Mouse (Mus musculus) lung, postnatal 10 days (tissue): ENCODE measurements at regions not wholly inside any gene's neighbourhood (a gene's known extent, or its start where the extent isn't known, plus 50 kb on each side); places are given as distances from the start of the nearest gene placed in this dataset.
"Not testable (repeated sequence)": the region's sequence is repeated elsewhere in the genome, so short reads cannot be mapped to it uniquely, and the experiment has no call there.

ENCODE experiments used
- DNase-seq: peaks from one replicate; pipeline ENCODE4 v3.0.0; 2021

DNA sequence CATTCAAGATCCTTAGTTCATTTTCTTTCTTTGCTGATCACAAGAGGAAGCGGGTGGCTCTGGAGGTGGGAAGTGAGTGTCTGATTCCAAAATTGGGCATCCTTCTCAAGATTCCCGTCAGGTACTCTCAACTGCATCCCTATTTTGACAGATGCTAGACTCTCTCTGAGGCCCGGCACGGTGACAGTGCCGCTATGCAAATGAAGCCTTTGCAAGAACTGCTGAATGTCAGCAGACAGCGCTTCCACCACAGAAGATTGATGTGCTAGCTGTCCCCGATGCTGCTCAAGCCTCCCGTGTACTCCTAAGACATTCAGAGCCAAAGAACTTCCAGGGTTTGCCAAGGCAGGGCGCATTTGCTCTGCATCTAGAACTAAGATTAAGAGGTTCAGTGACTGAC, 50.9 kb upstream of the Cpne4 start:
- no peak for DNase-seq

DNA sequence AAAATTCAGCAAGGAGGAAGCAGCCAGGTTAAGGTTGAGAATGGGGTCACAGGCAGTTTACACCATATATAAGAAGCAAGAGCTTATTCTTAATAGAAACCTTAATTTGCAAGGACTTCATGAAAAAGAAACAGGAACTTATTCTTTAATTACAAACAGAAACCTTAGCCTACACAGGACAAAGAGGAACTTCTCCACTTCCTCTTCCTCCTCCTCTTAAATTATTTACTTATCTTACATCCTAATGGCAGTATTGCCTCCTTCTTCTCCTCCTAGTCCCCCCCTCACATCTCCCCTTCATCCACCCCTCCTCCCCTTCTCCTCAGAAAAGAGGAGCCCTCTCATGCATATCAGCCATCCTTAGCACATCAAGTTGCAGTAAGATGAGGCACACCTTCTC, 56.4 kb upstream of the Cpne4 start:
- no peak for DNase-seq

DNA sequence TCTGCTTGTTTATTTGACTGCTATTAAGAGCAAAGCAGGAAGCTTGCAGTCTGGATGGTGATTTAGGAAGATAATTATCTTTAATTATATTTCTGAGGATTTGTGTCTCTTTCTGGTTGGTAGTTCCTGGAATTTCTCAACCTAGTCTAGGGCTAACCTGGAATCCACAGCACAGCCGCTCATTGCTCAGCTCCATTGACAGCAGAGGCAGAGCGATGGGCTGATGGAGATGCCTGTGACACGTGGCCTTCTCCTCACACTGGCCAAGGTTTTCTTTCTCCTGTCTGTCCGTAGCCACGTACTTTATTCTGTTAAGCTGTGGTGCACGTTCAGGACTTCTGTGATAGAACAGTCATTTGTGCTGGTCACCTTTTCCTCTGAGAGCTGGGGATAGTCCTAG, 57.7 kb upstream of the Cpne4 start:
- DNase-seq = no peak

DNA sequence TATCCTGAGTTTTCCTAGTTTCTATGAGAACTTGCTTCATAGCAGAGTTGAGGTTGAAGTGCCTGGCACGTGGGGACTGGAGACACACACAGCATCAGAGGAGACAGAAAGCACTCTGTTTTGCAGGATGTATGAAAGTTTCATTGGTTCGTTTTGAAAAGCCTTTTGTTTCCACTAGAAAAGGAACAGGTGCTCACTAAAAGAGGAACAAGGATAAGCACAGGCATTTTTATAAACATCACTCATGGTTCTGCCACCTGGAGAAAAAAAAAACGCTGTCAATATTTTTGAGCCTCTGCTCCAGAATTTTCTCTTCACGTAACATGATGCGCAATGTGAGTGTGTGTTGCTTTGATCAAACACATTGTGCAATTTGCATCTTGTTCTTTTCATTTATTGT, 64.6 kb upstream of the Cpne4 start:
- DNase-seq = no peak

DNA sequence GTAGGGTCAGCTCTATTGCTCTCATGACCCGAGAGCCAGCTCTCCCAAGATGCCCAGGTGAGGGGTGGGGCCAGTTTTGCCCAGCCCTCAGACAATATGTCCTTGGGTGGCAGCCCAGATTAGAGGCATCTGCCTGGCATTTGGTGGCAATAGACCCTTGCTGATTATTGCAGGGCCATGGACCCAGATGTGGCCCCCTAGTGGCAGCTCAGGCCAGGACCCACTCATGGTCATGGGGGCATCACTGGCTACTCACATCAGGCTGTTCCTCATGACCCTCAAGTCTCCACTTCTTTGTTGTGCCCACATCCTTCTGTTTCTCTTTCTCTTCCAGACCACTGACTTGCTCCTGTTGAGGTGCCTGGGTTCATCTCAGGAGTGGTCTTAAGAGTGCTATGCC, 66.4 kb upstream of the Cpne4 start:
- DNase-seq = peak; percentile 3

DNA sequence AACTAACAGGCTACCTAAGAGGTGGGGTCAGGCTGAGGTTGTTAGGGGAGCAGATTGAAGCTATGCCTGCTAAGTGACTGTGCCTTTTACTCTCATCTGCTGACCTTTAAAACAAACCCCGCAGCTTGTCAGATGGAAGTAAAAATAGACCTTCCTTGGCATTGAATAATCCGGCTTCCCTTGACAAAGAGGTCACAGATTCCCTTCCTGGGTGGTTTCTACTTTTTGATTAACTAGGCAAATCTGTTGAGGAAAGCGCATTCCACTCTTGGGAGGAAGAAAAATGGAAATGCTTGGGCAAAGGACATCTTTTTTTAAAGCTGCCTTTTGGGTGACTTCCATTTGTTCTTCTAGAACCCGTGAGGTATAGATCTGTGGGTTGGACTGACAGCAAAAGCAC, 72.3 kb upstream of the Cpne4 start:
- no peak for DNase-seq

DNA sequence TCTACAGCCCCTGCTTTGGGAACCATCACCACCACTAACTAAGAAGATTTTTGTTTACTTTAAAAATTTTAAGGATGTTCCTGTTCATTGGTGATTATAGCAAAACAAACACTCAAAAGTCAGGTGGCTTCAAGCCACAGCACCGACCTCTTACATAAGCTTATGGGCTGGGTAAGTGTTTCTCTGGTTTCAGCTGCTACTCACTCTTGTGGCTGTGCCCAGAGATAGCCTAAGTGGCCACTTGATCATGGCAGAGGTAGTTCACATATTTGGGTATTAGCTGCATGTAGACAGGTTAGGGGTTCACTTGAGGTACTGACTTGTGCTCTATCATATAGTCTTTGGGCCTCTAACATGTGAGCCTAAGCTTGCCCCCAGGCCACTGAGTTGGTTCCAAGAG, 79.8 kb upstream of the Cpne4 start:
- peak; percentile 28 for DNase-seq

DNA sequence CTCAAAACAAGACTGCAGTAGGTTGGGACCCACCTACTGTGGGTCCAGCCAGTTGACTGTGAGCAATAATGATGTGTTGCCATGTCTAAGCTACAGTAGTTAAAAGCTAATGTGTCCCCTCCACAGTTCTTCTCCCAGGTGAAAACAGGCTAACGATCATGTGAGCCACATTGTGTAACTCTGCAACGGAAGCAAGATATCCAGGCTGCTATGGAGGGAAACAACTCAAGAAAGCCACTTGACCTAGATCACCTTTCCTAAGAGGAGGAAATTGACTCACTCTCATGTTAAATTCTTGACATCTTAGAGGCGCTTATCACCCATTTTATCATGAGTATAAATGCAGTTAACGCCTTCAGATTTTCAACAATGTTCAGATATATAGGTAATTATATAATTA, 83.4 kb upstream of the Cpne4 start:
- peak; percentile 13 for DNase-seq

DNA sequence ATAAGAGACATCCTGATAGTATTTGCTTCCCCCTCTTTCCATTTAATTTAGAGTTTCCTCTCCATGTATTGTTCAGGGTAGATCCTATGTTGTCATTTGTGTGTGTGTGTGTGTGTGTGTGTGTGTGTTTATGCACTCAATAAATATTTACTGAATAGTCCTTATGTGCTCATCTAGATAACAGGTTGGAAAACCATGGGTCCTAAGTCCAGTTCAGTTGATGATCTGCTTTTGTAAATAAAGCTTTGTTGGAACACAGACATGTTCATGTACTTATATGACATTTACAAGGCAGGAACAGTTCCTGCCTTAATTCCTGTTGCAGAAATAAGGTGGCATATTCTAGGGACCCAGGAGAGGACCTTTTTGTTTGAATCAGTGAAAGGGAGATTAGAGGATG, 87.0 kb upstream of the Cpne4 start:
- no peak for DNase-seq

DNA sequence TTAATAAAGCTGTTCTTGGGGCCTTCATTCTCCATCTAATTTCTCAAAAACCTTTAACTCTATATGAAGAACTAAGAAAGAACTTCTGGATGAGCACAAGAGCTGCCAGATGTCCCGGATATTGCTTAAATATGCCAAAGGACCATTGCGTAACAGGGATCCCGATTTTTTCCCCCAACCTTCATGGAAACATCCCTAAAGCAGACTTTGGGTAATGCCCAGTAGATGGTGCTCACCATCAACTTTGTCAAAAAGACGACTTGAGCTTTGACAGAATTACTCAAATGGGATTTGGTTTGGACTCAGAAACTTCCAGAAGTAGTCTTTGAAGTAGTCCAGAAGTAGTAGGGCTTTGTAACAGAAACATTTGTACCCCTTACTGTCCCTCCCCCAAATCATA, 89.5 kb upstream of the Cpne4 start:
- no peak for DNase-seq

DNA sequence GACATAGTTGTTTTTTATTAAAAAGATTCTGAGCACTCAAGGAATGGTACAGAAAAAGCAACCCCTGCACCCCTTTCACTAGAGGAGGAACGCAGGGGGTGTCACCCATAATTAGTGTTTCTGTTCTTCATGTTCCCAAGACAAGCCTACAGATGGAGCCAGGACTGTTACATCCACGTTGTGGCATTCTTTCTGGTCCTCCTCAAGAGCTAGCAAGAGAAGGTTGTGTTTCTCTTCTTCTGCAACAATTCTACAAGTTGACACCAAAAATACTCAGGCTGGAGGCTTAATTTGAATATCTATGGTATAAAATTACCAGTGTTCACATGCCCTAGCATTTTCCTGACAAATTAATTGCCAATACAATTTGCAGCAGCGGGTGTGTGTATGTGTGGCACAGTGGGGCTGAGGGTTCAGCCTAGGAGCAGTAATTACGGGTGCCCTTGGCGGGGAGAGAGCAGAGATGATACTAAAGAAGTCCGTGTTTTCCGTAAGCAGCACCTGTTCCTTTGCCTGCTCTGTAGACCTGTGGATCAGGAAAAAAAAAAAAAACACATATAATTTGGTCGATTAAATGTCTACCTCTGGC, 98.4 kb upstream of the Cpne4 start:
- DNase-seq = no peak

DNA sequence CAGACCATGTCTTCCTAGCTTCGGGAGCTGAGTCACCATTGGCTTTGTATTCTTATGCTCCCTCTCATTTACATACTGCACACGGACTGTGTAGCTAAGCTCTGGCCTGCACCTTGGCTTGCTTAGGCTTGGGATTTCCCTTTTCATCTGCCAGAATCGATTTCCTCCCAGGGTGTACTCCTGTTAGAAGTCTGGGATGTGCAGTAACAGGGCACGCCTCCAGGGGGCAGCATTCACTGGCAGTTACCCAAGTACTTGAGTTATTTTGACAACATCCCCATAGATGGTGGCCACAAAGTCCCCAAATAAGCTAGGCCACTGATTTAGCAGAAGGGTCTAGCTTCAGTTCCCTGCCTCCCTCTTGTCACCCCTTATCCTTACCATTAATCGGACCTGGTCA, 102.2 kb upstream of the Cpne4 start:
- DNase-seq = peak; percentile 46

DNA sequence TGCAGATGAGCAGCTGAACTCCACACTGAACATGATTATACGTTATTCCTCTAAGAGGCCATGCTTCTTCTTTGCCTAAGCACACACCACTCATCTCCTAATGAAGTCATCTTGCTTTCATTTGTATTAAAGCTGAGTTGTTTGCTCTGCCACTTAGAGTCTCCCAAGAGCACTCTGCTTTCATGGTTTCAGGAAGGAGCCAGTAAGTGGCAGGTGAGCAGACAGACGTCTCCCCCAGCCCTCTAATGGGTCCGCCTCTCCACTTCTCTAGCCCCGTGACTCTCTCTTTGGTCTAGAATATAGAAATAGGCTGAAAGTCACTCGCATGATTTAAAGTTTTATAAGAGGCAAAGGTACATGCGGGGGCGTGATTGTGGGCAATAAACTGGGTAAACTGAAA, 103.8 kb upstream of the Cpne4 start:
- peak; percentile 52 for DNase-seq

DNA sequence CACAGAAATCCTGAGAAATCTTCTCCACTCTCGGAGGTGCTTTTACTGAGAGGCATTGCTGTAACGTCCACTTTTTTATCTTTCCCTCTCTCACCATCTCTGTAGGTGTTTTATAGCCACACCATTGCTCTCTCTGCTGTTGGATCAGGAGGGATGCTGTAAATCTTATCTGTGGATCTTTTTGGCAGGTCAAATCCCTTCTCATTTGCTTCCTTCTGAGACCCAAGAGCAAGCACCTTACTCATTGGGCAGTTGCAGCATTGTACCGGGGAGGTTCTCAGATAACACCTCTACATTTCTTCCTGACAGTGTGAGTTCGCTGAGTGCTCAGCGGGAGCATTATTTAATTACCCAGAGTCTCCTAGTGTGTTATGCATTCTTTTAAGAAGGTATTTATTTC, 75.5 kb upstream of the Acpp start:
- DNase-seq = no peak

DNA sequence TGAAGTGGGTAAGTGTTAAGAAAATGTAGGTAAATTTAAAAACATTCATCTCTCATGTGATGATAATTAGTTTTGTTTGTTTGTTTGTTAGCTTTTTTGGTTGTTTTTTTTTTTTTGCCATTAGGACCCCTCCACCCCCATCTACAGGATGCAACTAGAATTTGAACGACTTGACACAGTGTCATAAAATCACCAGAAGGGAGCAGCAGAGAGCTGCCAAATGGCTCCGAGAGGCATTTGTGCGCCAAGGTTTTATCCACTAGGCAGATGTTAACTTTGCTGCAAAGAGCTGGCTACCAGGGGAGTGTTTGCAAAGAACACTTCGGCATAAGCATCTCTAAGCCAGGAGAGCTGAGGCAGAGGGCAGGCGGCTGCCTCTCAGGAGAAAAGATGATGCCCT, 72.7 kb upstream of the Acpp start:
- DNase-seq = peak; percentile 53

DNA sequence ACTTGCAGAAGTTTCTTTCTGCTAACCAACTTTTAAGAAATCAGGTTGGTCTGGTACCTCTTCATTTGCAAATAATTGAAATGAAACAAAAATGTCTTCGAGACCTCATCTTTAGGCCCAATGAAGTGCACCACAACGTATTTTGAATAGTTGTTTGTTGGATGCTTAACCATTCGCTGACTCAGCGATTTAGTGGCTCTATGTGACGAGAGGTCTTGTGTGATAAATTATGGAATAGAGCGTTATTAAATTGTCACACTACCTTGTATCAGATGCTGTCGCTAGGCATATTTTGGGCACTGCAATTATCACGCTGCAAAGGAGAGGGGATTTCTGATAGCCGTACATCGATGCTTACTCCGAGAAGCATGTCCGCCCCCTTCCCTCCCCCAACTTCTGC, 71.8 kb upstream of the Acpp start:
- DNase-seq = no peak

DNA sequence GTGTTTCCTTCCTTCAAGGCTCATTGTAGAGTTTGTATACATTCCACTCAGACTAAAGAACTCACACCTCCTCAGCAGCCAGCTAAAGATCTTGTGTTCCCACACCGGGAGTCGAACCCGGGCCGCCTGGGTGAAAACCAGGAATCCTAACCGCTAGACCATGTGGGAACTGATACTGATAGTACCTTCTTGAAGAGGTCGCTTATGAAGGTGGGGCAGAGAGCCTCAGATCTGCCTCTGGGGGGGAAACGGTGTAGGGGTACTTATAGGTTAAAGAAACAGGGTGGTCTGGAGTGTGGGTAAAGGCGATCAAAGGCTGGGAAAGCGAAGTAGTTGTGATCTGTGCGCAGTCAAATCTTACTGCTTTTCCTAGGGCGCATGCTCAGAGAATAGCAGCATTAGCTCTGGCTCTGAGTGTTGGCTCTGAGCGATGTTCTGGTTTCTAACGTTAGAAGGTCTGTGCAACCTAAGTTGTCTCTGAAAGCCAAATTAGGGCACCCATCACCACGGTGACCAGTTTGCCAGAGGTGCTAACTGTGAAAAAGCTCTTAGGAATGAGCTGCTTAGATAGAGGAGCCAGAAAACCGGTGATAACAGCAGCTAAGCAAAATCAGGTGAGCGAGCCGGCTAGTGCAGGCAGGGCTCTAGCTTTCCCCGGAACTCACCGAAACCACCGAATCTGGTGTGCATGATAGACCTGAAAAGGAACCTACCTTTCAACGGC, 71.2 kb upstream of the Acpp start:
- DNase-seq = peak; percentile 9

DNA sequence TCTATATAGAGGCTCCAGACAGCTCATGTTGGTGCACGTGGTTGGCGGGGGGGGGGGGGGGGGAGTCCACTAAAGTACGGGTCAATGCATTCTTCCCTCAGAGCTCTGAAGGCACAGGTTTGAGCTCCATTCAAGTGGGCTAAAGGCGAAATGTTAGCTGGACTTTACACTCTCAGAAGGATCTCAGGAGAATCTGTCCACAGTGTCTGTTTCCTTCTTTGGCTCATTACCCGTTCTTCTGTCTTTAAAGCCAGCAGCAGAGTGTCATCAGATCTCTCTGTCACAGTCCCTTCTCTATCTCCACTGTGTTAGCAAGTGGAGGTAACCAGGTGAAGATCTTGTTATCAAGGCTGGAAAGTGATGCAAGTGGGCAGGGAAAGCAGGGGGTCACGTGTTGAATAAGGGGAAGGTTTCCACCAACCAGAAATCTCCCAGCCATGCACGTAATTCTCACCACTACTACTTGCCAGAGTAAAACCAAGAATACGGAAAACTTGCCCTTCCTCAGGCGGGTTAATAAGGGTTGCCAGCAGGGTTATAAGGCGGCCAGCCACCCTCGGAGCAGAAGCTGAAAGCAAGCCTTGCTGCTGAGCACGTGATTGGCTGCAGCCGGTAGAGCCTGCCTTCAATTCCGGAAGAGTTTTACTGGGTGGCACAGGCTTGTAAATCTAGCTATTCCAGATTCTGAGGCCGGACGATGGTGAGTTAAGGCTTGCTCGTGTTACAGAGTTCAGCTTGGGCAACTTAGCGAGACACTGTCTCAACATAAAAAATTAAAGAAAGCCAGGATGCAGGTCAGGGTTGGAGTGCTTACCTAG, 70.2 kb upstream of the Acpp start:
- DNase-seq = peak; percentile 5

DNA sequence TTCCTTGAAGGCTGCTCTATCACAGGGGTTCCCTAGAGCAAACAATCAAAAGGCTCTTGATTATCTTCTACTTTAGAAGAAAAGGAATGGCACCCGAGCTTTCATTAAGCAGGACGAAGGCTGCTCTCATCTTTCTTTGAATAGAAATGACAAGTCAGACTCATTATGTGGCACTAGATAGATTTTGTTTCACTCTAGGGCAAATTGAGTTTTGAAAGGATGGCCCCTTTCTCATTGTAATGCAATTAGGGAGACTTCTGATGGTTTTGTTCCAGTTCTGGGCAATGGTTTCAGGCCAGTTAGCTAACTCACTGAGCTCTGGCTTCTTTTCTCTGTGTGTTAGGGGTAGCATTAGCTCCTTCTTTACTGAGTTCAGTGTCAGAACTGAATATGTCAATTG, 69.5 kb upstream of the Acpp start:
- no peak for DNase-seq

DNA sequence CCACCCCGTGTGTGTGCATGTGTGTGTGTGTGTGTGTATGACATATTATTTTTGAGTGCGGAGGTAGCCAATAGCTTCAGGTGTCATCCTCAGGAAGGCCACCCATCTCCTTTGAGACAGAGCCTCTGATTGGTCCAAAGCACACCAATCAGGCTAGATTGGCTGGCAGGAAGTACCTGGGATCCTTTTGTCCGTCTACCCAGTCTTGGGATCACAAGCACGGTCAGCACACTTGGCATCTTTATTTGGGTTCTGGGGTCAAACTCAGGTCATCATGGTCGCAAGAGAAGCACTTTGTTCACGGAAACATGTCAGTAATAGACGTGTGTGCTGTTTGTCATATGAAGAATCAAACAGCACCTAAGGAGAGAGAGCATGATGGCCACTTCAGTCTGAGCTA, 68.9 kb upstream of the Acpp start:
- no peak for DNase-seq

DNA sequence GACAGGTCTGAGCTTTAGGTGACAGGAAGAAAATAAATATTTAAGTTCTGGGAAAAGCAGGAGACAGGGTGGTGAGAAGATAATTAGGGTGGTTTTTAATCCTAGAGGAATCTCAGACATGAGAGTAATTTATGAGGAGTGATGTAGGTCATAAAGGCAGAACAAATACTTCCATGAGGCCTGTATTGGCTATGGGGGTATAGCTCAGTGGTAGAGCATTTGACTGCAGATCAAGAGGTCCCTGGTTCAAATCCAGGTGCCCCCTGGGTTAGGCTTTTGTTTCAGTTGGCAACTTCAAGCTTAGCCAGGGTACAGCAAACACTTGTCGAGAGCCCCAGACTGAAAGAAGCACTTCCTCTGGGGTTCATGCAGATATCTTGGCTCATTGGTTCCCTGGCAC, 66.3 kb upstream of the Acpp start:
- no peak for DNase-seq

DNA sequence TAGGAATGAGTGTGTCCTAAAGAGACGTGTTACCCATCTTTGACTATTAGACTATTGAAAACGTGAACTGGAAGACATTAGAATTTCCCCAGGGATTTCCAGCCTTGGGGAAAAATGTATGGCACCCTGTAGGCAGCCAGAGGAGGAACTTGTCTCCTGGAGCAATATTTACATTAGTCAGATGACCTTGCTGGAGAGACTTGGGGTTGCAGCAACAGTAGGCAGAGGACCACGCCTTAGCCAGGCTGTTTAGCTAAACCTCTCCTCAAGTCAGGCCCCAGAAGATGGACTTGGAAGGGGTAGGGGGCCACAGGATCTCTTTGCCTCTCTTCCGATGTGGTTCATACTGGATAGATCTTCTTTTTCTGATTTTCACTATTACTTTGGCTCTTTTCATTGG, 64.1 kb upstream of the Acpp start:
- DNase-seq = no peak

DNA sequence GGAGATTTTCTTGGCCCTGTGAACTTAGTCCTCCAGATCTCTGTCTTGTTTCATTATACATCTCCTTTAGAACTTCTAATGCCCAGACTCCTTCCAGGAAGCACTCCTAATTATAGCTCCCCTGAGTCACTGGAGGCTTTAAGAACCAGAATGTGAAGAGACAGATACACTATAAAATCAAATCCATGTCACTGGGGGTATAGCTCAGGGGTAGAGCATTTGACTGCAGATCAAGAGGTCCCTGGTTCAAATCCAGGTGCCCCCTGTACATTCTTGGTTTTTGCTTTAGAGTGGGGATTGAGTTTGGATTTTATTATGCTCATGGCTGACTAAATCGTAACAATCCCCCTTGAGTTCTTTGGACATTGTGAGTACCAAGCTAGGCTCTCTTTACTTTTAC, 62.4 kb upstream of the Acpp start:
- no peak for DNase-seq

DNA sequence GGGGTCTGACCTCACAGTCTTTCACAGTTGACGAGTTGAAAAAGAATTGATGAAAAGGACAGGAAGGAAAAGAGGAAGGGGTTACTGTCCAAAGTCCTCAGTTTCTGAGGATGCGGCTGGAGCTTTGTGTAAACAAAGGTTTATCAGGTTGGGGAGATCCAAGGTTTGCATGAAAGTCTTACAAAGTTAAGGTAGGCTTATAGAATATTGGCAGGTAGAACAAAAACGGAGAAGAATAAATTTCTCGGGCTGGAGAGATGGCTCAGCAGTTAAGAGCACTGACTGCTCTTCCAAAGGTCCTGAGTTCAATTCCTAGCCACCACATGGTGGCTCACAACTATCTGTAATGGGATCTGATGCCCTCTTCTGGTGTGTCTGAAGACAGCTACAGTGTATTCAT, 60.9 kb upstream of the Acpp start:
- DNase-seq = not testable (repeated sequence)
